Mouse (Mus musculus) embryonic fibroblast, embryonic 13.5 days (primary cell): ENCODE results near the gene Rspo1.

Experiments
- CTCF ChIP-seq: IDR thresholded peaks from 2 replicates; pipeline ENCODE4 v1.5.1; 2011; ENCODE audit warnings: mild to moderate bottlenecking, control low read depth, low read length, moderate library complexity, borderline replicate concordance; ENCODE audit not compliant: insufficient read depth
- POLR2A ChIP-seq: IDR thresholded peaks from 2 replicates; pipeline ENCODE4 v1.6.1; 2011; ENCODE audit warnings: low read depth, mild to moderate bottlenecking, control low read depth, low read length, moderate library complexity

- TF ChIP-seq POLR2A (no peak), CTCF (no peak)
Measured at GRCm38 (mm10) chr4:125008220-125008619, 22.0 kb downstream of the Rspo1 start.
